Mouse (Mus musculus) forebrain, postnatal 0 days (tissue): Measurements from ENCODE around the gene Kctd17. TPM values are rescaled to one million over a fixed set of nuclear protein-coding genes. Genes with fewer than 3 reads are reported as not detected.

Experiments
- ATAC-seq: fragments of 200-750 bp; cut with Nextera tagmentation; 2 replicates; pipeline ENCODE4 v1.8.0; 2017; ENCODE audit warnings: mild to moderate bottlenecking, moderate library complexity
- DNase-seq: peaks from one replicate; pipeline ENCODE4 v3.0.0-alpha.2; 2015
- H3K27ac ChIP-seq: fragments of 300-500 bp; sonication (generic); 2 replicates; pipeline ENCODE4 v1.5.1; 2014; ENCODE audit warnings: low read depth, mild to moderate bottlenecking, antibody characterized with exemption, low read length, moderate library complexity, mixed read lengths
- H3K27me3 ChIP-seq: fragments of 300-500 bp; sonication (generic); 2 replicates; pipeline ENCODE4 v1.6.1; 2014; ENCODE audit warnings: mild to moderate bottlenecking, low read length, mixed read lengths; ENCODE audit not compliant: insufficient read depth
- H3K36me3 ChIP-seq: fragments of 300-500 bp; sonication (generic); 2 replicates; pipeline ENCODE4 v1.6.1; 2014; ENCODE audit warnings: mild to moderate bottlenecking, moderate library complexity; ENCODE audit not compliant: insufficient read depth
- H3K4me1 ChIP-seq: fragments of 300-500 bp; sonication (generic); 2 replicates; pipeline ENCODE4 v1.6.1; 2014; ENCODE audit warnings: antibody characterized with exemption; ENCODE audit not compliant: insufficient read depth
- H3K4me2 ChIP-seq: fragments of 300-500 bp; sonication (generic); 2 replicates; pipeline ENCODE4 v1.6.1; 2014; ENCODE audit warnings: low read depth, mild to moderate bottlenecking, moderate library complexity
- H3K4me3 ChIP-seq: fragments of 300-500 bp; sonication (generic); 2 replicates; pipeline ENCODE4 v1.5.1; 2014; ENCODE audit warnings: low read depth, low read length, mixed read lengths
- H3K9ac ChIP-seq: fragments of 300-500 bp; sonication (generic); 2 replicates; pipeline ENCODE4 v1.6.1; 2014; ENCODE audit warnings: mild to moderate bottlenecking
- H3K9me3 ChIP-seq: fragments of 300-500 bp; sonication (generic); 2 replicates; pipeline ENCODE4 v1.6.1; 2016; ENCODE audit warnings: low read length
- CTCF ChIP-seq: sonication (generic); IDR thresholded peaks from 2 replicates; pipeline ENCODE4 v1.5.1; 2016; ENCODE audit warnings: antibody characterized with exemption, control low read depth, low read depth
- WGBS: fragments of 180-500 bp; shearing (Covaris S2); extraction: QIAGEN DNeasy Blood & Tissue Kit; methylation state at CpG from one replicate; pipeline ENCODE4 v1.1.7; 2014; 5-methylcytosine and 5-hydroxymethylcytosine counted together
- polyA plus RNA-seq: library from polyadenylated mRNA; unstranded; fragments of >200 nt; fragmentation: Nextera tagmentation; extraction: Ambion mirVana; gene quantifications from 2 replicates; pipeline ENCODE4 v1.2.1, GENCODE M21; 2015
- total RNA-seq: library from RNA; depleted of rRNA; stranded (reverse); fragments of >200 nt; gene quantifications from 2 replicates; pipeline ENCODE4 v1.2.3, GENCODE M21; 2014

Kctd17 gene
- total and polyA plus RNA-seq, 2 experiments from 2014 or later: 148 to 152 TPM

DNA sequence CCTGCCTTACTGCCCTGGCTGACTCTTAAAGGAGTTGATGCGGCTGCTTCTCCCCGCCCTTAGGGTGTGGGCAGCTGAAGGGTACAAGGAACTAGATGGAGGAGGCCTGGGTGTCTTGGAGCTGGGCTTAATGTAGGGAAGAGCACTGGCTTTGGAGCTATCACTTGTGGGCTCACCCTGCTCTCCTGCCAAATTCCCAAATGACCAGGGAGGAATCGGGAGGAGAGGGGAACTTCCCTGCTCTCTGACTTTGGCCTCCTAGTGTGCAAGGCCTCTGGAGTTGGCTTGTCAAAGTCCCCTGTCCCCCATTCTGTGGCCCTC is 735 bp downstream of the Kctd17 start:
- H3K4me3 ChIP-seq: peak overlapping the region; percentile 71
- no peaks in the 10 kb centered on the region for H3K9me3 ChIP-seq
- DNase-seq: no peak
- H3K36me3 ChIP-seq: peaks cover 20% of the 10 kb centered on the region
- H3K4me1 ChIP-seq: peaks cover 12% of the 10 kb centered on the region
- ATAC-seq: no peak
- no peak for TF ChIP-seq CTCF
- H3K9ac ChIP-seq: peak overlapping the region; percentile 85
- peak overlapping the region; percentile 84 for H3K4me2 ChIP-seq
- H3K27me3 ChIP-seq: no peaks in the 10 kb centered on the region
- WGBS: 0% methylated on average over 3 of the region's 3 CpGs
- H3K27ac ChIP-seq: peak overlapping the region; percentile 54

GRCm38 (mm10) chr15:78429871-78430622 is 1.7 kb downstream of the Kctd17 start:
- peaks cover 29% of the 10 kb centered on the region for H3K36me3 ChIP-seq
- H3K9me3 ChIP-seq: no peaks in the 10 kb centered on the region
- H3K27me3 ChIP-seq: no peaks in the 10 kb centered on the region
- TF ChIP-seq CTCF: no peak
- 88% methylated on average over 13 of the region's 13 CpGs for WGBS
- 0 out of 2 replicates have a peak overlapping the region, but pooled peaks have one; percentile 85 for H3K9ac ChIP-seq
- H3K4me3 ChIP-seq: peak overlapping the region; percentile 71; the same call in 1 of the 2 replicates
- peaks cover 12% of the 10 kb centered on the region for H3K4me1 ChIP-seq
- no peak for ATAC-seq
- no peak for DNase-seq
- H3K4me2 ChIP-seq: peak overlapping the region; percentile 84
- H3K27ac ChIP-seq: no peak overlapping the region; the same call in 1 of the 2 replicates

- ATAC-seq: no peak
- no peaks in the 10 kb centered on the region for H3K9me3 ChIP-seq
- 84% methylated on average over 10 of the region's 10 CpGs for WGBS
- H3K27me3 ChIP-seq: no peaks in the 10 kb centered on the region
- no peak overlapping the region for H3K4me3 ChIP-seq
- H3K36me3 ChIP-seq: peaks cover 37% of the 10 kb centered on the region
- no peak for DNase-seq
- no peak for TF ChIP-seq CTCF
- H3K27ac ChIP-seq: no peak overlapping the region
- no peak overlapping the region for H3K4me2 ChIP-seq
- H3K4me1 ChIP-seq: peaks cover 12% of the 10 kb centered on the region
- H3K9ac ChIP-seq: no peak overlapping the region
These were observed 2.5 kb downstream of the Kctd17 start for GRCm38 (mm10) chr15:78430874-78431273.

DNA sequence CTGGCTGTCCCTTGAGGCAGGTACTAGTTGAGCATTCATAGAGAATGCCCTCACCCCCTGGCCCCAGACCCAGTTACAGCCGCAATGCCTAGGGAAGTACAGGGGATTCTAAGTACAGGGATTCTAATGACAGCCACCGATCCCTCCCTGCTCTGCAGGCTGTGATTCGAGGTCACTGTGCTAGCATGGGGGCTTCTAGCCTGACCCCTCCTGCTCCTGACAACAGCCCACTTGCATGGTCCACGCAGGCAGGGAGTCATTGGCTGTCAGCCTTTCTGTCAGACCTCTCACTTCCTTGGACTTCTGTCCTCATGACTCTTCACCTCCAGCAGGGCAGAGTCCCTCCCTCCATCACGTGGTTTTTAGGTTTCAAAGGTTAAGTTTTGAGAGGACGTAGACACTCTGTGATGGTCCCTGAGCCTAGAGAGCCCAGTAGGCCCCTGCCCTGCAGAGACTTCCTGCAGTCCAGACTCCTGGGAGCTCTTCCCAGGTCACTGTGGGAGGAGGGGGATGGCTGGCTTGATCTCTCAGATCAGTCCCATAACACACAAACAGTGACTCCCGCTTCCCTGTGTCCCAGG is 3.3 kb downstream of the Kctd17 start:
- DNase-seq (no peak), ATAC-seq (no peak)
- no peak overlapping the region for H3K4me2 ChIP-seq
- H3K9me3 ChIP-seq: no peaks in the 10 kb centered on the region
- H3K4me3 ChIP-seq: no peak overlapping the region
- H3K27ac ChIP-seq: no peak overlapping the region
- TF ChIP-seq CTCF: no peak
- WGBS: 88% methylated on average over 7 of the region's 7 CpGs
- no peak overlapping the region for H3K9ac ChIP-seq
- H3K36me3 ChIP-seq: peaks cover 37% of the 10 kb centered on the region
- H3K4me1 ChIP-seq: peaks cover 15% of the 10 kb centered on the region
- H3K27me3 ChIP-seq: no peaks in the 10 kb centered on the region

GRCm38 (mm10) chr15:78434896-78435520 is 6.6 kb downstream of the Kctd17 start:
- 30% methylated on average over 6 of the region's 6 CpGs for WGBS
- H3K9ac ChIP-seq: no peak overlapping the region
- ATAC-seq: peak; percentile 10; the same call in 1 of the 2 replicates
- peak; percentile 68 for DNase-seq
- H3K36me3 ChIP-seq: peaks cover 37% of the 10 kb centered on the region
- H3K27me3 ChIP-seq: no peaks in the 10 kb centered on the region
- no peaks in the 10 kb centered on the region for H3K9me3 ChIP-seq
- peaks cover 14% of the 10 kb centered on the region; the same call in 1 of the 2 replicates for H3K4me1 ChIP-seq
- no peak overlapping the region for H3K27ac ChIP-seq
- H3K4me2 ChIP-seq: no peak overlapping the region
- H3K4me3 ChIP-seq: no peak overlapping the region
- TF ChIP-seq CTCF: peak; percentile 81

DNA sequence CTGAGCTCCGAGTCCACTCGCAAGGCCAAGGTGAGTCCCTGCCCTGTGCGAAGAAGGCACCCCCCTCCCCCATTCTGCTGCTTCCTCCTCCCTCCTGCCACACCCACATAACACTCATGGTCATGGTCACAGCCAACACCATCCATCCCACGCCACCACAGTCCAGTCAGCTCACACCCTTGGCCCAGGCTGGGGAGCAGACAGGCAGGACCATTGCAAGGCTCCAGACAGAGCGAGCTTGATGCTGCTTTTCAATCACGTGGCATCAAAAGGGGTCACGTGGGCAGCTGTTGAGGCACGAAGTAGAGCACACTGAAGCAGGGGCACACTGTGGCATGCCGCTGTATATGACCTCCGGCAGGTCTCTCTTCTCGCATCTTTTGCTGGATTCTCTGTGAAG is 7.3 kb downstream of the Kctd17 start:
- DNase-seq (no peak), ATAC-seq (no peak)
- Histone ChIP-seq H3K27me3 (no peaks in the 10 kb centered on the region), H3K4me3 (no peak overlapping the region), H3K4me2 (no peak overlapping the region), H3K9ac (no peak overlapping the region), H3K27ac (no peak overlapping the region), H3K9me3 (no peaks in the 10 kb centered on the region), H3K4me1 (peaks cover 12% of the 10 kb centered on the region; the same call in 1 of the 2 replicates), H3K36me3 (peaks cover 37% of the 10 kb centered on the region)
- TF ChIP-seq CTCF: no peak
- WGBS: 87% methylated on average over 11 of the region's 11 CpGs
